Mouse (Mus musculus) embryonic fibroblast, embryonic 13.5 days (primary cell): Measurements from ENCODE around the gene Ccne1.

Source experiments
- CTCF ChIP-seq: IDR thresholded peaks from 2 replicates; pipeline ENCODE4 v1.5.1; 2011; ENCODE audit warnings: mild to moderate bottlenecking, control low read depth, low read length, moderate library complexity, borderline replicate concordance; ENCODE audit not compliant: insufficient read depth
- POLR2A ChIP-seq: IDR thresholded peaks from 2 replicates; pipeline ENCODE4 v1.6.1; 2011; ENCODE audit warnings: low read depth, mild to moderate bottlenecking, control low read depth, low read length, moderate library complexity

- TF ChIP-seq CTCF: no peak
- no peak for TF ChIP-seq POLR2A
These were observed 19.5 kb downstream of the Ccne1 start for GRCm38 (mm10) chr7:38087856-38088255.
